Mouse (Mus musculus) ovary, postnatal 36 days (tissue): ENCODE data around the gene Klhdc4.

Experiments
- DNase-seq: peaks from one replicate; pipeline ENCODE4 v3.0.0; 2022; ENCODE audit warnings: low spot score, mixed read lengths

Klhdc4 gene

GRCm38 (mm10) chr8:121749501-121749900, 79.9 kb downstream of the Klhdc4 start:
- DNase-seq, result no peak
